Mouse (Mus musculus) olfactory bulb, adult 2 months (tissue): Measurements from ENCODE around the gene Rubcn.

Source experiments
- CTCF ChIP-seq: fragments of 200-500 bp; IDR thresholded peaks from 2 replicates; pipeline ENCODE4 v1.5.1; 2012; ENCODE audit warnings: low read depth, mild to moderate bottlenecking, low read length, moderate library complexity; ENCODE audit not compliant: insufficient read depth
- POLR2A ChIP-seq: fragments of 200-500 bp; IDR thresholded peaks from 2 replicates; pipeline ENCODE4 v1.6.1; 2012; ENCODE audit warnings: mild to moderate bottlenecking, low read depth, low read length, moderate library complexity; ENCODE audit not compliant: insufficient read depth

DNA sequence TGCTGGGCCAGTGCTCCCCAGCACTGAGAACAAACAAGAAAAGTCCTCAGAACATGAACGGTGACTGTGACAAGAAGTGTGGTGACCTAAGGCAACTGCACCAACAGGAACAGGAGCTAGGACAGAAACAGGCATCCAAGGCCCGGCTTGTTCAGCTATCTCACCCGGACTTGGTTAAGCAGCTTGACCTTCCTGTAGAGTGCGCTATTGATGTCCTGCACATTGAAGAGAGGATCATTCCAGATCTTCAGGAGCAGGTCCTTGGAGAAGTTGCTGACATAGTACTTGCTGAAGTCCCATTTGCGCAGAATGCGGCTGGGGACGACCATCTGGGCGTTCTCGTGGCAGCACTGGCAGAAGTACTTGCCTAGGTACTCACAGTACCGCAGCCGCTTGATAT is 51.0 kb downstream of the Rubcn start:
- TF ChIP-seq CTCF (no peak), POLR2A (no peak)
